Mouse (Mus musculus): ENCODE results near the gene Gm20388. TPM values are rescaled to one million over a fixed set of nuclear protein-coding genes. Genes with fewer than 3 reads are reported as not detected.

Gene Gm20388
- polyA plus RNA-seq, 1 experiment from 2014 or later = not detected

DNA sequence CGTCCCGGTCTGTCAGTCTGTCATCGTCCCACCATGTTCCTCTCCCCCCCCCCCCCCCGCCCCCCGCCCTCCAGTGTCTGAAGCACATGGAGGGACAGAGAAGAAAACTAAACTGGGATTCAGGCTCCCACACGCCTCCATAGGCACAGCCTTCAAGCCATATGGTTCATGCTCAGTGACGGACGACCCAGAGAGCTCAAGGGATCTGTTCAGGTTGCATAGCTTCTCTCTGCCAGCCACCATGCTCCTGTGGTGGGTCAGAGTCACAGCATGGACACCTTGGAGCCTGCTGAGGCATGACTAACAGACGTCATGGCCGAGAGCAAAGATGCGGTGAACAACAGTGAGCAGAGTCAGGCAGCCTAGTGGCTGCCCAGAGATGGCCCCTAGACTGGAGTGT is 504.8 kb downstream of the Gm20388 start:
- peak overlapping the region; percentile 23 for H3K9ac ChIP-seq (ENCODE audit: low read length)
- WGBS = 76% methylated on average over 9 of the region's 11 CpGs
- H3K27me3 ChIP-seq (ENCODE audit: control insufficient read depth, insufficient read depth, low read length) = no peaks in the 10 kb centered on the region

DNA sequence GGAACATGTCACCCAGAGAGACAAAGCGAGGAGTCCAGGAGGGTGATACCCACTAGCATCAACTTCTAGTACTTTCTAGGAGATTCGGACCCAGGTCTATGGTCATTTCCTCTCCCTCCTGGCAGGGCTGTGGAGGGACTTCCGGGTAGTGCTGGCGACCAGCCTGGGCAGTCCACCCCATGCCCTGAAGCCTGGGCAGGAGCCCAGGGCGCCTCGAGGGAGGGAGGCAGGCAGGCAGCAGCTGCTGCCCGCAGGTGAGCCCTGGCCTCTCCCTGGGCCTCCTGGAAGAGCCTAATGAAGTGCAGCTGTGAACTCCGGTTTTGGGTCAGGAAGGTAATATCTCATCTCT is 505.5 kb downstream of the Gm20388 start:
- peak overlapping the region; percentile 94 for H3K27ac ChIP-seq (replicated peaks)
- TF ChIP-seq EP300 (optimal IDR thresholded peaks at IDR 0.05) (no peak), CTCF (IDR thresholded peaks at IDR 0.05; ENCODE audit: low read depth) (no peak)
- peak overlapping the region; percentile 44; the same call in 1 of the 2 replicates for H3K4me2 ChIP-seq (replicated peaks; ENCODE audit: low read depth)
- H3K27me3 ChIP-seq (ENCODE audit: control insufficient read depth, insufficient read depth, low read length) = no peaks in the 10 kb centered on the region
- peaks cover 26% of the 10 kb centered on the region for H3K4me1 ChIP-seq (replicated peaks; ENCODE audit: control insufficient read depth, insufficient read depth)
- WGBS = 20% methylated on average over 7 of the region's 8 CpGs
- no peaks in the 10 kb centered on the region for H3K36me3 ChIP-seq (ENCODE audit: control insufficient read depth, insufficient read depth, low read length)
- H3K4me3 ChIP-seq (ENCODE audit: low read depth, low read length) = no peak overlapping the region
- ATAC-seq (ENCODE audit: low FRiP score, low TSS enrichment) = no peak
- no peak for DNase-seq (ENCODE audit: low spot score)
- H3K9ac ChIP-seq (ENCODE audit: low read length) = peak overlapping the region; percentile 43; the same call in 1 of the 2 replicates
- H3K9me3 ChIP-seq (ENCODE audit: control insufficient read depth, low read length) = no peaks in the 10 kb centered on the region

More for the DNA sequence above, 504.8 kb downstream of the Gm20388 start:
- DNase-seq (ENCODE audit: low spot score) = no peak
- Histone ChIP-seq H3K4me3 (ENCODE audit: low read depth, low read length) (no peak overlapping the region), H3K4me2 (replicated peaks; ENCODE audit: low read depth) (no peak overlapping the region), H3K36me3 (ENCODE audit: control insufficient read depth, insufficient read depth, low read length) (no peaks in the 10 kb centered on the region), H3K4me1 (replicated peaks; ENCODE audit: control insufficient read depth, insufficient read depth) (peaks cover 23% of the 10 kb centered on the region), H3K27ac (replicated peaks) (peak overlapping the region; percentile 94), H3K9me3 (ENCODE audit: control insufficient read depth, low read length) (no peaks in the 10 kb centered on the region)
- ATAC-seq (ENCODE audit: low FRiP score, low TSS enrichment) = no peak
- TF ChIP-seq CTCF (IDR thresholded peaks at IDR 0.05; ENCODE audit: low read depth) (no peak), EP300 (optimal IDR thresholded peaks at IDR 0.05) (no peak)

DNA sequence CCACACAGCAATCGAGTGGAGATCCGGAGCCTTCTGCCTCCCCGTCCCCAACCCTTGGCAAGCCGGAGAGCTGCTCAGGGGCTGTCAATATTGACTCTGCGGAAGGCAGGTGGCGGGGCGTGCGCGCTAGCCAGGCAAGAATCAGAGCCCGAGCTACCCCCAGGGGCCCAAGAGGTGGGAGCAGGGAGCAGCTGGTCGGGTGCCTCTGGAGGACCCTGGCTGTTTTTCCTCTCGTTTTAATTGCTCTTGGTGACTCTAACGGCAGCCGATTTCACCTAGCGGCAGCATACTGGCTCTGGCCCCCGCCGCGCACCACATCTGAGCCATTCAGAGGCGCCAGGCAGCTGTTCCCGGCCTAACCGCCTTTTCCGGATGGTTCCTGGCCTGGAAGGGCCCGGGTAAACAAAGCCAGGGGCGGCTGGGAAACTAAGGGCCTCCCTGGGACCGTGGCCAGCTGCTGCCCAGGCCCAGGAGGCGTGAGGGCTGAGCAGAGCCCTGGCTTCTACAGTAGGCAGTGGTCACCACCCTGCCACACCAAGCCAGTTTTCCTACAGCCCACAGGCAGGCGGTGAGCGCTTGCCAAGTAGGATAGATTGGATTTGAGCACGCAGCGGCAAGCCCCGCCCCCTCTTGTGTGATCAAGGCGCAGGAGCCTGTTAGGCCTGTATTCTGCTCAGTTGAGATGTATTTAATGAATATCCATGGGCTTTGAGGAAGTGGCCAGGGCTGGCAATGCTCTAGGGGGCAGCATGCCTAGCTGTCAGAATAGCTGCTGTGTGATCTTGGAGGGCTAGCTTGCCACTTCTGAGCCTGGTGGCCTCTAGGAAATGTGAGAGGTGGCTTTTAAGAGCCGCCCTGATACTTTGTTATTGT is 506.1 kb downstream of the Gm20388 start:
- no peak overlapping the region for H3K4me3 ChIP-seq (ENCODE audit: low read depth, low read length)
- TF ChIP-seq EP300 (optimal IDR thresholded peaks at IDR 0.05) (no peak), CTCF (IDR thresholded peaks at IDR 0.05; ENCODE audit: low read depth) (peak; percentile 75)
- peak; percentile 94 for ATAC-seq (ENCODE audit: low FRiP score, low TSS enrichment)
- H3K9ac ChIP-seq (ENCODE audit: low read length) = peak overlapping the region; percentile 47
- no peaks in the 10 kb centered on the region for H3K9me3 ChIP-seq (ENCODE audit: control insufficient read depth, low read length)
- peak; percentile 96 for DNase-seq (ENCODE audit: low spot score)
- H3K4me2 ChIP-seq (replicated peaks; ENCODE audit: low read depth) = peak overlapping the region; percentile 44
- no peaks in the 10 kb centered on the region for H3K36me3 ChIP-seq (ENCODE audit: control insufficient read depth, insufficient read depth, low read length)
- WGBS = 6% methylated on average over 33 of the region's 33 CpGs
- H3K27me3 ChIP-seq (ENCODE audit: control insufficient read depth, insufficient read depth, low read length) = no peaks in the 10 kb centered on the region
- peak overlapping the region; percentile 94 for H3K27ac ChIP-seq (replicated peaks)
- peaks cover 26% of the 10 kb centered on the region for H3K4me1 ChIP-seq (replicated peaks; ENCODE audit: control insufficient read depth, insufficient read depth)

DNA sequence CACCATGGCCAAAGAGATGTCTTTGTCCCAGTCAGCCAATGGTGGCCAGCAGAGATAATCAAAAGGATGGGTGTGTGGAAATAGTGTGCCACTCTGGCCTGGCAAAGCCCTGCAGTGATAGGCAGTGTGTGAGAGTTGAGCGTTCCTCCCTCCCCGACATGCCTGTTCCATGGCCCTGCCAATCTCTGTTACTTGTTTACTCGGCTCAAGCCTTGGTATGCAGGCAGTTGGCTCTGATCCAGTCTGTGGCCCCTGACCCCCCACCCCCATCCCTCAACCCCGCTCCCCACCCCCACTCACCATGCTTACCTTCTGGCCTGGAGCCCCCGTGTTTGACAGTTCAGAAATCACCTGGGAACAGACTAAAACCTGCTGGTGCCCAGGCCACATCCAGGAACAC is 507.5 kb downstream of the Gm20388 start:
- Histone ChIP-seq H3K36me3 (ENCODE audit: control insufficient read depth, insufficient read depth, low read length) (no peaks in the 10 kb centered on the region), H3K4me2 (replicated peaks; ENCODE audit: low read depth) (no peak overlapping the region), H3K4me1 (replicated peaks; ENCODE audit: control insufficient read depth, insufficient read depth) (peaks cover 26% of the 10 kb centered on the region), H3K27ac (replicated peaks) (peak overlapping the region; percentile 94; the same call in 1 of the 2 replicates), H3K27me3 (ENCODE audit: control insufficient read depth, insufficient read depth, low read length) (no peaks in the 10 kb centered on the region), H3K9me3 (ENCODE audit: control insufficient read depth, low read length) (no peaks in the 10 kb centered on the region), H3K9ac (ENCODE audit: low read length) (no peak overlapping the region), H3K4me3 (ENCODE audit: low read depth, low read length) (no peak overlapping the region)
- ATAC-seq (ENCODE audit: low FRiP score, low TSS enrichment) = no peak
- TF ChIP-seq CTCF (IDR thresholded peaks at IDR 0.05; ENCODE audit: low read depth) = no peak
- TF ChIP-seq EP300 (optimal IDR thresholded peaks at IDR 0.05) = no peak
- DNase-seq (ENCODE audit: low spot score) = peak; percentile 54
- 41% methylated on average over 5 of the region's 5 CpGs for WGBS

DNA sequence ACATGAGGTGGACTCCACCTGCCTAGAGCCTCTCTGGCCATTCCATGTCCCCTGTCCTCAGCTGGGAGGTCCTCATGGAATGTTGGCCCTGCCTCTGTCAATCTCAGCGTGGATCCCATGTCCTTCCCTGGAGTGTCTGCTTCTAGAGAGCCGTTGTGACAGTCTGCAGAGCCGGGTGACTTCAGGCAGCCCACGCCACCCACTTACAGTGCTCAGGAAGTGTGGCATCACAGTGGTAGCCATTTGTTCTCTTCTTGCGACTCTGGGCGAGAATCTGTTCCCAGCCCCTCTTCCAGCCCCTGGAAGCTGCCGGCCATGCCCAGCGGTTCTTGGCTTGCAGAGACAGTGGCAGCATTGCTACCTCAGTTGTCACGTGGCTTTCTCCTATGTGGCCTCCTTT is 509.0 kb downstream of the Gm20388 start:
- no peak for ATAC-seq (ENCODE audit: low FRiP score, low TSS enrichment)
- Histone ChIP-seq H3K27me3 (ENCODE audit: control insufficient read depth, insufficient read depth, low read length) (no peaks in the 10 kb centered on the region), H3K9ac (ENCODE audit: low read length) (no peak overlapping the region), H3K4me2 (replicated peaks; ENCODE audit: low read depth) (no peak overlapping the region), H3K9me3 (ENCODE audit: control insufficient read depth, low read length) (no peaks in the 10 kb centered on the region), H3K4me1 (replicated peaks; ENCODE audit: control insufficient read depth, insufficient read depth) (peaks cover 26% of the 10 kb centered on the region), H3K36me3 (ENCODE audit: control insufficient read depth, insufficient read depth, low read length) (no peaks in the 10 kb centered on the region), H3K4me3 (ENCODE audit: low read depth, low read length) (no peak overlapping the region), H3K27ac (replicated peaks) (no peak overlapping the region)
- WGBS = 89% methylated on average over 9 of the region's 9 CpGs
- no peak for DNase-seq (ENCODE audit: low spot score)
- no peak for TF ChIP-seq CTCF (IDR thresholded peaks at IDR 0.05; ENCODE audit: low read depth)
- TF ChIP-seq EP300 (optimal IDR thresholded peaks at IDR 0.05) = no peak

DNA sequence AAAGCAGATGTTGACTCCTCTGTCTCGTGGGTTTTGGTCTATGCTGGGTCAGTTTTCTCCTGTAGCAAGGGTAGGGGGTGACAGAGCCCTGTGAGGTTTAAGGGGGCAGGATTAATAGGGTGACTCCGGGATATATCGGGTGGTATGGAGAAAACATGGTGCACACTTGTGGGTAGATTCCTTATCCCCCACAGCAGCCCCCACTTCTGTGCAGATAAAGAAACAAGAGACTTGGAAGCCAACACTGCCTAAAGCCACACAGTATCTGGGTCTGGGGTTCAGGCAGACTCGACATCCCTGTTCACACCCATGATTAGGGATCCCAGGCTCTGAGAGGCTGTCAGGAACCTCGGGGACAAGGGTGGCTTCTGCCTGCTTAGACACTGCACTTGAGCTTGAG is 509.6 kb downstream of the Gm20388 start:
- Histone ChIP-seq H3K36me3 (ENCODE audit: control insufficient read depth, insufficient read depth, low read length) (no peaks in the 10 kb centered on the region), H3K9ac (ENCODE audit: low read length) (no peak overlapping the region), H3K4me2 (replicated peaks; ENCODE audit: low read depth) (no peak overlapping the region), H3K4me1 (replicated peaks; ENCODE audit: control insufficient read depth, insufficient read depth) (peaks cover 31% of the 10 kb centered on the region), H3K27me3 (ENCODE audit: control insufficient read depth, insufficient read depth, low read length) (no peaks in the 10 kb centered on the region), H3K4me3 (ENCODE audit: low read depth, low read length) (no peak overlapping the region), H3K27ac (replicated peaks) (no peak overlapping the region), H3K9me3 (ENCODE audit: control insufficient read depth, low read length) (no peaks in the 10 kb centered on the region)
- WGBS = 70% methylated on average over 5 of the region's 5 CpGs
- TF ChIP-seq CTCF (IDR thresholded peaks at IDR 0.05; ENCODE audit: low read depth) = no peak
- no peak for DNase-seq (ENCODE audit: low spot score)
- no peak for ATAC-seq (ENCODE audit: low FRiP score, low TSS enrichment)
